Mouse (Mus musculus) spleen, postnatal 0 days (tissue): ENCODE results near the gene Sectm1b. TPM values are rescaled to one million over a fixed set of nuclear protein-coding genes. Genes with fewer than 3 reads are reported as not detected.

Experiments
- polyA plus RNA-seq: library from polyadenylated mRNA; unstranded; fragments of >200 nt; fragmentation: Nextera tagmentation; extraction: Ambion mirVana; gene quantifications from 2 replicates; pipeline ENCODE4 v1.2.1, GENCODE M21; 2015

Gene Sectm1b
- polyA plus RNA-seq = 0.19 and 0.29 TPM in 2 replicates

GRCm38 (mm10) chr11:121063379-121063778 lies at the start of gene Sectm1b:
Sectm1b (minus strand) TSS chr11:121063569.

GRCm38 (mm10) chr11:121081120-121081519 lies 17.8 kb upstream of the Sectm1b start, which contains the start of gene Sectm1a:
Sectm1a (minus strand) TSS chr11:121081220.

GRCm38 (mm10) chr11:121039302-121039701 lies 24.1 kb downstream of the Sectm1b start, which contains the start of gene Cd7:
Cd7 (minus strand) TSS chr11:121039418.

Other genes starting within 250 kb of the Sectm1b start
- gene Fasn, start 239.0 kb downstream of the Sectm1b start, polyA plus RNA-seq = 7.5 and 8.1 TPM in 2 replicates
- 2.4 and 3.1 TPM in 2 replicates for gene Ccdc57, start 130.7 kb downstream of the Sectm1b start, polyA plus RNA-seq
- gene Slc16a3, start 115.1 kb downstream of the Sectm1b start, polyA plus RNA-seq = 30.7 and 31.2 TPM in 2 replicates
- 45.4 and 51.5 TPM in 2 replicates for gene Csnk1d, start 72.2 kb downstream of the Sectm1b start, polyA plus RNA-seq
- 4.1 and 7.0 TPM in 2 replicates for gene Cd7, start 24.2 kb downstream of the Sectm1b start, polyA plus RNA-seq
- 0.16 TPM in 1 of 2 replicates, not detected in the other for gene Sectm1a, start 17.7 kb upstream of the Sectm1b start, polyA plus RNA-seq
- 0.06 TPM in 1 of 2 replicates, not detected in the other for gene Tex19.2, start 55.1 kb upstream of the Sectm1b start, polyA plus RNA-seq
- not detected in 2 replicates for gene Tex19.1, start 82.6 kb upstream of the Sectm1b start, polyA plus RNA-seq
- gene Uts2r, start 96.7 kb upstream of the Sectm1b start, polyA plus RNA-seq = not detected in 2 replicates
- gene Hexdc, start 140.9 kb upstream of the Sectm1b start, polyA plus RNA-seq = 3.8 TPM in 2 replicates
- 14.7 and 15.4 TPM in 2 replicates for gene Ogfod3, start 141.1 kb upstream of the Sectm1b start, polyA plus RNA-seq
- gene Cybc1, start 165.8 kb upstream of the Sectm1b start, polyA plus RNA-seq = 28.1 and 31.3 TPM in 2 replicates
- 56.7 and 66.8 TPM in 2 replicates for gene Narf, start 173.7 kb upstream of the Sectm1b start, polyA plus RNA-seq
- 4.7 and 5.0 TPM in 2 replicates for gene Foxk2, start 196.4 kb upstream of the Sectm1b start, polyA plus RNA-seq